Mouse (Mus musculus): ENCODE results near the gene Ehmt1. TPM values are rescaled to one million over a fixed set of nuclear protein-coding genes. Genes with fewer than 3 reads are reported as not detected.

Ehmt1 gene
- polyA plus RNA-seq, 1 experiment from 2014 or later: 141 TPM

Small RNA genes within 50 kb of the gene (microRNA-seq; reads per million reads assigned to microRNA genes)
- gene Gm22875: not detected

Other genes with a start within 250 kb of the Ehmt1 start
- 3.3 and 7.0 TPM in 2 replicates for gene Cacna1b, start 156.5 kb downstream of the Ehmt1 start, polyA plus RNA-seq (2016; fragmentation: Nextera tagmentation; extraction: Ambion mirVana)
- 14.0 and 17.0 TPM in 2 replicates for gene Arrdc1, start 15.6 kb upstream of the Ehmt1 start, polyA plus RNA-seq (2016; fragmentation: Nextera tagmentation; extraction: Ambion mirVana)
- gene Zmynd19, start 30.2 kb upstream of the Ehmt1 start, polyA plus RNA-seq (2016; fragmentation: Nextera tagmentation; extraction: Ambion mirVana): 19.8 and 24.7 TPM in 2 replicates
- gene Dph7, start 42.8 kb upstream of the Ehmt1 start, polyA plus RNA-seq (2016; fragmentation: Nextera tagmentation; extraction: Ambion mirVana): 29.4 and 35.7 TPM in 2 replicates
- 140 TPM in 2 replicates for gene Mrpl41, start 55.5 kb upstream of the Ehmt1 start, polyA plus RNA-seq (2016; fragmentation: Nextera tagmentation; extraction: Ambion mirVana)
- 3.6 and 5.5 TPM in 2 replicates for gene Pnpla7, start 56.4 kb upstream of the Ehmt1 start, polyA plus RNA-seq (2016; fragmentation: Nextera tagmentation; extraction: Ambion mirVana)
- gene Nsmf, start 134.7 kb upstream of the Ehmt1 start, polyA plus RNA-seq (2016; fragmentation: Nextera tagmentation; extraction: Ambion mirVana): 102 and 104 TPM in 2 replicates
- gene Entpd8, start 160.7 kb upstream of the Ehmt1 start, polyA plus RNA-seq (2016; fragmentation: Nextera tagmentation; extraction: Ambion mirVana): not detected in 2 replicates
- gene Noxa1, start 175.5 kb upstream of the Ehmt1 start, polyA plus RNA-seq (2016; fragmentation: Nextera tagmentation; extraction: Ambion mirVana): not detected in 2 replicates